Mouse (Mus musculus): ENCODE data around the gene Dynlrb1. TPM values are rescaled to one million over a fixed set of nuclear protein-coding genes. Genes with fewer than 3 reads are reported as not detected.
A peak's percentile ranks its signal among the peaks of the same experiment; 100 is the strongest.

The Dynlrb1 gene
- polyA plus RNA-seq (2014; fragmentation: Nextera tagmentation; extraction: Ambion mirVana), result 748 and 784 TPM in 2 replicates

GRCm38 (mm10) chr2:155236362-155236992 is at the start of gene Dynlrb1:
TSS of gene Dynlrb1 (plus strand) at chr2:155236533.
- ATAC-seq (ENCODE audit: low FRiP score), result peak; percentile 99
- under 1% methylated on average over 50 of the region's 50 CpGs for WGBS

GRCm38 (mm10) chr2:155207419-155207818 is 28.9 kb upstream of the Dynlrb1 start:
- H3K36me3 ChIP-seq (replicated peaks; ENCODE audit: control insufficient read depth, insufficient read depth), result peaks cover 88% of the 10 kb centered on the region
- H3K4me3 ChIP-seq (replicated peaks; ENCODE audit: low read length), result no peak overlapping the region
- no peak overlapping the region for H3K4me2 ChIP-seq (replicated peaks)
- no peak overlapping the region for H3K27ac ChIP-seq
- H3K9me3 ChIP-seq (ENCODE audit: control insufficient read depth, low read length), result no peaks in the 10 kb centered on the region
- DNase-seq (ENCODE audit: low spot score) (peak; percentile 31), ATAC-seq (ENCODE audit: low FRiP score) (no peak)
- H3K4me1 ChIP-seq (replicated peaks; ENCODE audit: control insufficient read depth, insufficient read depth, low read length), result no peaks in the 10 kb centered on the region
- WGBS, result 67% methylated on average over 2 of the region's 2 CpGs
- no peaks in the 10 kb centered on the region for H3K27me3 ChIP-seq (ENCODE audit: control insufficient read depth, insufficient read depth, low read length)
- H3K9ac ChIP-seq, result no peak overlapping the region

More at GRCm38 (mm10) chr2:155236362-155236992, at the start of gene Dynlrb1:
- peak within 1 kb of the TSS; percentile 86 for H3K4me2 ChIP-seq (replicated peaks)
- H3K4me1 ChIP-seq (replicated peaks; ENCODE audit: control insufficient read depth, insufficient read depth, low read length), result peaks cover 28% of the 10 kb centered on the region
- no peaks in the 10 kb centered on the region for H3K27me3 ChIP-seq (ENCODE audit: control insufficient read depth, insufficient read depth, low read length)
- no peaks in the 10 kb centered on the region for H3K36me3 ChIP-seq (replicated peaks; ENCODE audit: control insufficient read depth, insufficient read depth)
- peak; percentile 99 for DNase-seq (ENCODE audit: low spot score)
- H3K9me3 ChIP-seq (ENCODE audit: control insufficient read depth, low read length), result no peaks in the 10 kb centered on the region
- peak within 1 kb of the TSS; percentile 88 for H3K27ac ChIP-seq
- H3K4me3 ChIP-seq (replicated peaks; ENCODE audit: low read length), result peak within 1 kb of the TSS; percentile 74
- H3K9ac ChIP-seq, result peak within 1 kb of the TSS; percentile 84

- ATAC-seq (ENCODE audit: low FRiP score) (no peak), DNase-seq (ENCODE audit: low spot score) (no peak)
- Histone ChIP-seq H3K27ac (no peak overlapping the region), H3K9ac (no peak overlapping the region), H3K4me2 (replicated peaks) (no peak overlapping the region), H3K4me3 (replicated peaks; ENCODE audit: low read length) (no peak overlapping the region), H3K9me3 (ENCODE audit: control insufficient read depth, low read length) (no peaks in the 10 kb centered on the region), H3K4me1 (replicated peaks; ENCODE audit: control insufficient read depth, insufficient read depth, low read length) (no peaks in the 10 kb centered on the region), H3K27me3 (ENCODE audit: control insufficient read depth, insufficient read depth, low read length) (no peaks in the 10 kb centered on the region), H3K36me3 (replicated peaks; ENCODE audit: control insufficient read depth, insufficient read depth) (peaks cover 92% of the 10 kb centered on the region)
- 88% methylated on average over 2 of the region's 2 CpGs for WGBS
Measured at GRCm38 (mm10) chr2:155223145-155223544, 13.2 kb upstream of the Dynlrb1 start.

GRCm38 (mm10) chr2:155224721-155225120 is 11.6 kb upstream of the Dynlrb1 start:
- no peak overlapping the region for H3K4me2 ChIP-seq (replicated peaks)
- no peaks in the 10 kb centered on the region for H3K9me3 ChIP-seq (ENCODE audit: control insufficient read depth, low read length)
- no peaks in the 10 kb centered on the region for H3K27me3 ChIP-seq (ENCODE audit: control insufficient read depth, insufficient read depth, low read length)
- H3K4me3 ChIP-seq (replicated peaks; ENCODE audit: low read length), result no peak overlapping the region
- ATAC-seq (ENCODE audit: low FRiP score) (no peak), DNase-seq (ENCODE audit: low spot score) (no peak)
- H3K27ac ChIP-seq, result no peak overlapping the region
- 94% methylated on average over 7 of the region's 7 CpGs for WGBS
- peaks cover 84% of the 10 kb centered on the region for H3K36me3 ChIP-seq (replicated peaks; ENCODE audit: control insufficient read depth, insufficient read depth)
- no peaks in the 10 kb centered on the region for H3K4me1 ChIP-seq (replicated peaks; ENCODE audit: control insufficient read depth, insufficient read depth, low read length)
- no peak overlapping the region for H3K9ac ChIP-seq

- DNase-seq (ENCODE audit: low spot score) (no peak), ATAC-seq (ENCODE audit: low FRiP score) (peak; percentile 82)
- Histone ChIP-seq H3K4me2 (replicated peaks) (peak overlapping the region; percentile 86), H3K27me3 (ENCODE audit: control insufficient read depth, insufficient read depth, low read length) (no peaks in the 10 kb centered on the region), H3K9me3 (ENCODE audit: control insufficient read depth, low read length) (no peaks in the 10 kb centered on the region), H3K27ac (peak overlapping the region; percentile 88), H3K4me1 (replicated peaks; ENCODE audit: control insufficient read depth, insufficient read depth, low read length) (peaks cover 28% of the 10 kb centered on the region), H3K9ac (peak overlapping the region; percentile 84), H3K36me3 (replicated peaks; ENCODE audit: control insufficient read depth, insufficient read depth) (0 out of 2 replicates have a peak, but pooled peaks cover under 1% of the 10 kb centered on the region), H3K4me3 (replicated peaks; ENCODE audit: low read length) (peak overlapping the region; percentile 74)
- WGBS, result 8% methylated on average over 13 of the region's 13 CpGs
Measured at GRCm38 (mm10) chr2:155235746-155236361, 479 bp upstream of the Dynlrb1 start.

- H3K4me3 ChIP-seq (replicated peaks; ENCODE audit: low read length), result peak overlapping the region; percentile 74
- 19% methylated on average over 4 of the region's 4 CpGs for WGBS
- H3K27ac ChIP-seq, result peak overlapping the region; percentile 88; the same call in 1 of the 2 replicates
- no peaks in the 10 kb centered on the region for H3K27me3 ChIP-seq (ENCODE audit: control insufficient read depth, insufficient read depth, low read length)
- no peaks in the 10 kb centered on the region for H3K9me3 ChIP-seq (ENCODE audit: control insufficient read depth, low read length)
- peak overlapping the region; percentile 84 for H3K9ac ChIP-seq
- 0 out of 2 replicates have a peak, but pooled peaks cover 2% of the 10 kb centered on the region for H3K36me3 ChIP-seq (replicated peaks; ENCODE audit: control insufficient read depth, insufficient read depth)
- DNase-seq (ENCODE audit: low spot score), result no peak
- peak overlapping the region; percentile 86 for H3K4me2 ChIP-seq (replicated peaks)
- H3K4me1 ChIP-seq (replicated peaks; ENCODE audit: control insufficient read depth, insufficient read depth, low read length), result peaks cover 28% of the 10 kb centered on the region
- no peak for ATAC-seq (ENCODE audit: low FRiP score)
Measured at GRCm38 (mm10) chr2:155237276-155237675, 943 bp downstream of the Dynlrb1 start.

- Histone ChIP-seq H3K9ac (no peak overlapping the region), H3K4me1 (replicated peaks; ENCODE audit: control insufficient read depth, insufficient read depth, low read length) (peaks cover 23% of the 10 kb centered on the region), H3K4me3 (replicated peaks; ENCODE audit: low read length) (no peak overlapping the region), H3K4me2 (replicated peaks) (no peak overlapping the region), H3K27ac (no peak overlapping the region), H3K27me3 (ENCODE audit: control insufficient read depth, insufficient read depth, low read length) (no peaks in the 10 kb centered on the region), H3K9me3 (ENCODE audit: control insufficient read depth, low read length) (no peaks in the 10 kb centered on the region), H3K36me3 (replicated peaks; ENCODE audit: control insufficient read depth, insufficient read depth) (peaks cover 38% of the 10 kb centered on the region)
- no peak for DNase-seq (ENCODE audit: low spot score)
- WGBS, result 80% methylated on average over 4 of the region's 4 CpGs
- no peak for ATAC-seq (ENCODE audit: low FRiP score)
Measured at GRCm38 (mm10) chr2:155240915-155241314, 4.6 kb downstream of the Dynlrb1 start.

GRCm38 (mm10) chr2:155242296-155242855 is 6.0 kb downstream of the Dynlrb1 start:
- no peaks in the 10 kb centered on the region for H3K9me3 ChIP-seq (ENCODE audit: control insufficient read depth, low read length)
- H3K27me3 ChIP-seq (ENCODE audit: control insufficient read depth, insufficient read depth, low read length), result no peaks in the 10 kb centered on the region
- DNase-seq (ENCODE audit: low spot score) (no peak), ATAC-seq (ENCODE audit: low FRiP score) (no peak)
- no peak overlapping the region for H3K4me2 ChIP-seq (replicated peaks)
- H3K4me1 ChIP-seq (replicated peaks; ENCODE audit: control insufficient read depth, insufficient read depth, low read length), result peaks cover 20% of the 10 kb centered on the region
- WGBS, result 83% methylated on average over 7 of the region's 7 CpGs
- H3K27ac ChIP-seq, result no peak overlapping the region
- peaks cover 52% of the 10 kb centered on the region for H3K36me3 ChIP-seq (replicated peaks; ENCODE audit: control insufficient read depth, insufficient read depth)
- no peak overlapping the region for H3K4me3 ChIP-seq (replicated peaks; ENCODE audit: low read length)
- H3K9ac ChIP-seq, result no peak overlapping the region

GRCm38 (mm10) chr2:155246231-155246630 is 9.9 kb downstream of the Dynlrb1 start:
- Histone ChIP-seq H3K4me1 (replicated peaks; ENCODE audit: control insufficient read depth, insufficient read depth, low read length) (no peaks in the 10 kb centered on the region), H3K27me3 (ENCODE audit: control insufficient read depth, insufficient read depth, low read length) (no peaks in the 10 kb centered on the region), H3K4me3 (replicated peaks; ENCODE audit: low read length) (no peak overlapping the region), H3K4me2 (replicated peaks) (no peak overlapping the region), H3K9me3 (ENCODE audit: control insufficient read depth, low read length) (no peaks in the 10 kb centered on the region), H3K27ac (no peak overlapping the region), H3K36me3 (replicated peaks; ENCODE audit: control insufficient read depth, insufficient read depth) (peaks cover 90% of the 10 kb centered on the region), H3K9ac (no peak overlapping the region)
- ATAC-seq (ENCODE audit: low FRiP score), result no peak
- DNase-seq (ENCODE audit: low spot score), result no peak
- 95% methylated on average over 4 of the region's 4 CpGs for WGBS

All from hindbrain, embryonic 14.5 days (tissue).